Mouse (Mus musculus): ENCODE measurements at regions not wholly inside any gene's neighbourhood (a gene's known extent, or its start where the extent isn't known, plus 50 kb on each side); places are given as distances from the start of the nearest gene placed in this dataset.
A peak's percentile ranks its signal among the peaks of the same experiment; 100 is the strongest.

- H3K4me1 ChIP-seq: peaks cover 12% of the 10 kb centered on the region
- no peaks in the 10 kb centered on the region for H3K27me3 ChIP-seq (replicated peaks; ENCODE audit: low read depth, poor library complexity, severe bottlenecking)
- no peak for DNase-seq (ENCODE audit: low spot score)
- H3K36me3 ChIP-seq (replicated peaks): no peaks in the 10 kb centered on the region
- H3K27ac ChIP-seq (replicated peaks): no peak overlapping the region
- 11% methylated on average over 1 of the region's 1 CpGs for WGBS
- H3K9me3 ChIP-seq: no peaks in the 10 kb centered on the region
- H3K4me3 ChIP-seq: no peak overlapping the region
Measured at GRCm38 (mm10) chr9:122695724-122696123, 51.4 kb upstream of the Topaz1 start.

Small RNA genes in the stretch of these regions (microRNA-seq; reads per million reads assigned to microRNA genes)
- gene Mir138-1: 83.9 reads per million, percentile 47 among the genes with 10 or more reads in this experiment
